Mouse (Mus musculus) forebrain, embryonic 14.5 days (tissue): ENCODE results near the gene Olfr961. TPM values are rescaled to one million over a fixed set of nuclear protein-coding genes. Genes with fewer than 3 reads are reported as not detected.

ENCODE experiments used
- ATAC-seq: fragments of 200-750 bp; cut with Nextera tagmentation; 2 replicates; pipeline ENCODE4 v1.8.0; 2017; ENCODE audit warnings: mild to moderate bottlenecking, moderate library complexity
- DNase-seq: peaks from one replicate; pipeline ENCODE4 v3.0.0-alpha.2; 2015; ENCODE audit warnings: low spot score
- H3K27ac ChIP-seq: fragments of 300-500 bp; sonication (generic); 2 replicates; pipeline ENCODE4 v1.5.1; 2014; ENCODE audit warnings: low read depth, mild to moderate bottlenecking, control low read depth, low read length, moderate library complexity
- H3K27me3 ChIP-seq: fragments of 300-500 bp; sonication (generic); replicated peaks from 2 replicates; pipeline ENCODE4 v1.6.1; 2014; ENCODE audit warnings: low read length, control low read depth, mixed read lengths; ENCODE audit not compliant: control insufficient read depth, insufficient read depth
- H3K36me3 ChIP-seq: fragments of 300-500 bp; sonication (generic); 2 replicates; pipeline ENCODE4 v1.6.1; 2014; ENCODE audit warnings: low read length, control low read depth; ENCODE audit not compliant: control insufficient read depth, insufficient read depth
- H3K4me1 ChIP-seq: fragments of 300-500 bp; sonication (generic); 2 replicates; pipeline ENCODE4 v1.6.1; 2014; ENCODE audit warnings: antibody characterized with exemption, low read length, control low read depth; ENCODE audit not compliant: control insufficient read depth, insufficient read depth
- H3K4me2 ChIP-seq: fragments of 300-500 bp; sonication (generic); 2 replicates; pipeline ENCODE4 v1.6.1; 2014; ENCODE audit warnings: mild to moderate bottlenecking, control low read depth, low read length
- H3K4me3 ChIP-seq: fragments of 300-500 bp; sonication (generic); 2 replicates; pipeline ENCODE4 v1.5.1; 2014; ENCODE audit warnings: low read depth, low read length, control low read depth
- H3K9ac ChIP-seq: fragments of 300-500 bp; sonication (generic); 2 replicates; pipeline ENCODE4 v1.6.1; 2014; ENCODE audit warnings: mild to moderate bottlenecking, low read length, control low read depth, moderate library complexity
- H3K9me3 ChIP-seq: fragments of 300-500 bp; sonication (generic); replicated peaks from 2 replicates; pipeline ENCODE4 v1.6.1; 2016; ENCODE audit warnings: low read length, control low read depth, mixed read lengths; ENCODE audit not compliant: control insufficient read depth
- WGBS: fragments of 180-500 bp; shearing (Covaris S2); extraction: QIAGEN DNeasy Blood & Tissue Kit; methylation state at CpG from one replicate; pipeline ENCODE4 v1.1.7; 2014; 5-methylcytosine and 5-hydroxymethylcytosine counted together
- polyA plus RNA-seq: library from polyadenylated mRNA; unstranded; fragments of >200 nt; fragmentation: Nextera tagmentation; extraction: Ambion mirVana; gene quantifications from 2 replicates; pipeline ENCODE4 v1.2.1, GENCODE M21; 2014

Gene Olfr961
- polyA plus RNA-seq, 1 experiment from 2014 or later: not detected

DNA sequence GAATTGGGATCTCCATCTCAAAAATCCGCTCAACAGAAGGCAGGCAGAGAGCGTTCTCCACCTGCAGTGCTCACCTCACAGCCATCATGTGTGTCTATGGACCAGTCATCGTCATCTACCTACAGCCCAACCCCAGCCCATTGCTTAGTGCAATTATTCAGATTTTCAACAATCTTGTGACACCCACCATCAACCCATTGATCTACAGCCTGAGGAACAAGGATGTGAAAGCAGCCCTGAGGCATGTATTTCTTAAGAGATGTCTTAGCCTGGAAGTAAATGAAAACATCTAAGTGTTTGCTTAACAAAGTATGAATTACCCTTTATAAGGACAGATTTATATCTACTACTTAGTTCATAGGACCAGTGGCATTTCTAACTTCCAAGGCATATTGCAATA lies 21.1 kb upstream of the Olfr961 start:
- Histone ChIP-seq H3K9me3 (no peaks in the 10 kb centered on the region), H3K36me3 (no peaks in the 10 kb centered on the region), H3K27ac (no peak overlapping the region), H3K4me3 (no peak overlapping the region), H3K9ac (no peak overlapping the region), H3K27me3 (no peaks in the 10 kb centered on the region), H3K4me1 (no peaks in the 10 kb centered on the region), H3K4me2 (no peak overlapping the region)
- DNase-seq (no peak), ATAC-seq (no peak)
- 91% methylated on average over 3 of the region's 3 CpGs for WGBS

DNA sequence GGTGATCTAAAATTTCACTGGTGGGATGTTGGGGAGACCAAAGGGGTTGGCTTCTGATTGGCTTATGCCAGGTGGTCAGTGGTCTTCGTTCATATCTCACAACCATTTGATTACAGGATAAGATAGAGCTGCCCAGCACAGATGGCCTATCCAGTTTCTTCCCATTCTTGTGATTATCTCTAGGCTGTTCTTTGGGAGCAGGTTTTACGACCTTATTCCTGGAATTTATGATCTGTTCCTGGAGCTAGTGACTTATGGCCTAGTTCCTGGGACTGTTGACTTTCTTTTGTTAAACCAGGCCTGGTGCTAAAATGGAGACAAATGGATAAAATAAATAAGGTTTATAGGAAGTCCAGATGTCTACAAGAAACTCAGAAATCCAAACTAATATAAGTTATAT lies 20.2 kb upstream of the Olfr961 start:
- ATAC-seq (no peak), DNase-seq (no peak)
- no peaks in the 10 kb centered on the region for H3K27me3 ChIP-seq
- H3K9me3 ChIP-seq: no peaks in the 10 kb centered on the region
- 83% methylated on average over 2 of the region's 2 CpGs for WGBS
- H3K36me3 ChIP-seq: no peaks in the 10 kb centered on the region
- no peaks in the 10 kb centered on the region for H3K4me1 ChIP-seq
- no peak overlapping the region for H3K4me2 ChIP-seq
- H3K27ac ChIP-seq: no peak overlapping the region
- H3K9ac ChIP-seq: no peak overlapping the region
- H3K4me3 ChIP-seq: no peak overlapping the region

DNA sequence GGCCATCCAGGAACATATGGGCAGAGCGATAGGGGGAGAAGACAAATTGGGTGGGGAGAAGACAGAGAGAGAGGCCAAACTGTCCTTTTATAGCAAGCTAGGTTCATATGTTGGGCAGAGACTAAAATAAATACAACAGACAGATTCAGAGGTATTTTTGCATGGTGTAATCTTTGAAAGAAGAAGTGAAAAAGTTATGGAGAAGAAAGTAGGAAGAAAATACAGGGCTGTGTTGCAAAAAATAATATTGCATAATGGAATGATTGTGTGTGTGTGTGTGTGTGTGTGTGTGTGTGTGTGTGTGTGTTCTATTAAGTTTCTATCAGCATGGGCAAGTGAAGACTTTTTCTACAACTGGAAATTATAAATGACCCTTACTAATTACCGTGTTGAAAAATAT lies 15.8 kb upstream of the Olfr961 start:
- ATAC-seq (no peak), DNase-seq (no peak)
- 92% methylated on average over 2 of the region's 2 CpGs for WGBS
- H3K4me2 ChIP-seq: no peak overlapping the region
- no peak overlapping the region for H3K4me3 ChIP-seq
- H3K4me1 ChIP-seq: no peaks in the 10 kb centered on the region
- H3K27ac ChIP-seq: no peak overlapping the region
- no peaks in the 10 kb centered on the region for H3K36me3 ChIP-seq
- no peaks in the 10 kb centered on the region for H3K27me3 ChIP-seq
- H3K9me3 ChIP-seq: no peaks in the 10 kb centered on the region
- no peak overlapping the region for H3K9ac ChIP-seq

- Histone ChIP-seq H3K4me3 (no peak overlapping the region), H3K9ac (no peak overlapping the region), H3K4me1 (no peaks in the 10 kb centered on the region), H3K27ac (no peak overlapping the region), H3K4me2 (no peak overlapping the region), H3K27me3 (no peaks in the 10 kb centered on the region), H3K36me3 (no peaks in the 10 kb centered on the region), H3K9me3 (no peaks in the 10 kb centered on the region)
- 42% methylated on average over 4 of the region's 4 CpGs for WGBS
- ATAC-seq (no peak), DNase-seq (peak; percentile 66)
Observed at GRCm38 (mm10) chr9:39633913-39634594, 10.8 kb upstream of the Olfr961 start.

DNA sequence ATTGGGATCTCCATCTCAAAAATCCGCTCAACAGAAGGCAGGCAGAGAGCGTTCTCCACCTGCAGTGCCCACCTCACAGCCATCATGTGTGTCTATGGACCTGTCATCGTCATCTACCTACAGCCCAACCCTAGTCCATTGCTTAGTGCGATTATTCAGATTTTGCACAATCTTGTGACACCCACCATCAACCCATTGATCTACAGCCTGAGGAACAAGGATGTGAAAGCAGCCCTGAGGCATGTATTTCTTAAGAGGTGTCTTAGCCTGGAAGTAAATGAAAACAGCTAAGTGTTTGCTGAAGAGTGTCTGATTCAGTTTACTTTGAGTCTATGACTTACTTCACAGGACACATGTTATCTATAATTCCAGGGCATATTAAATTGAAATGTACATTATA lies 2.5 kb downstream of the Olfr961 start:
- ATAC-seq: no peak
- no peaks in the 10 kb centered on the region for H3K27me3 ChIP-seq
- H3K4me1 ChIP-seq: no peaks in the 10 kb centered on the region
- no peak overlapping the region for H3K9ac ChIP-seq
- no peak overlapping the region for H3K27ac ChIP-seq
- H3K9me3 ChIP-seq: no peaks in the 10 kb centered on the region
- H3K36me3 ChIP-seq: no peaks in the 10 kb centered on the region
- no peak overlapping the region for H3K4me3 ChIP-seq
- WGBS: 90% methylated on average over 4 of the region's 4 CpGs
- H3K4me2 ChIP-seq: no peak overlapping the region
- no peak for DNase-seq

GRCm38 (mm10) chr9:39654756-39655396 lies 10.0 kb downstream of the Olfr961 start:
- H3K4me2 ChIP-seq: no peak overlapping the region
- H3K36me3 ChIP-seq: no peaks in the 10 kb centered on the region
- ATAC-seq (no peak), DNase-seq (peak; percentile 56)
- no peaks in the 10 kb centered on the region for H3K9me3 ChIP-seq
- H3K27me3 ChIP-seq: no peaks in the 10 kb centered on the region
- H3K9ac ChIP-seq: no peak overlapping the region
- WGBS: 72% methylated on average over 6 of the region's 6 CpGs
- no peak overlapping the region for H3K27ac ChIP-seq
- no peak overlapping the region for H3K4me3 ChIP-seq
- H3K4me1 ChIP-seq: no peaks in the 10 kb centered on the region

DNA sequence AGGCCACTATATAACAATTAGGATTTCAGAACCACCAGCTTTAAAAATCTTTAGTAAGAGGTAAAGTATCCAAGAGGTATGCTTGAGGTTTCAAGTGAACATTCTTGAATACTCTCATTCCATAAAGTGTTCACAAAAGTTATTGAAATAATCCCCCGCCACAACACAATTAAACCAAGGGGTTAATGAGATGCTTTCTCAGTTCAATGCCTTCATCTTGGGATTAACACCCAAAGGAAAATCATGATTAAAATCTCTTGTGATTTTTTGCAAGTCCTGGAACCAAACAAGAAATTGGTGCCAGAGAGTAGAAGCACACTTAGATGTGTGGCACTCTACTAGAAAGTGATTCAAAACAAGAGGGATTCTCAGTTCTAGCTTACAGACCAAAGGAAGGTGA lies 22.0 kb downstream of the Olfr961 start, which contains the start of gene Olfr963:
Gene Olfr963 (plus strand): TSS at position 301 of the 400 bp plus-strand sequence.
- DNase-seq: no peak
- no peaks in the 10 kb centered on the region for H3K36me3 ChIP-seq
- H3K27ac ChIP-seq: no peak within 1 kb of the TSS
- 90% methylated on average over 1 of the region's 1 CpGs for WGBS
- H3K4me1 ChIP-seq: no peaks in the 10 kb centered on the region
- no peaks in the 10 kb centered on the region for H3K9me3 ChIP-seq
- no peak within 1 kb of the TSS for H3K4me2 ChIP-seq
- H3K27me3 ChIP-seq: no peaks in the 10 kb centered on the region
- H3K9ac ChIP-seq: no peak within 1 kb of the TSS
- no peak within 1 kb of the TSS for H3K4me3 ChIP-seq
- no peak for ATAC-seq

- WGBS: 78% methylated on average over 2 of the region's 2 CpGs
- no peak overlapping the region for H3K4me3 ChIP-seq
Observed at GRCm38 (mm10) chr9:39669723-39670122, 24.8 kb downstream of the Olfr961 start.

GRCm38 (mm10) chr9:39674820-39675219 lies 29.9 kb downstream of the Olfr961 start:
- Histone ChIP-seq H3K4me1 (no peaks in the 10 kb centered on the region), H3K4me2 (no peak overlapping the region), H3K9me3 (no peaks in the 10 kb centered on the region), H3K36me3 (no peaks in the 10 kb centered on the region), H3K4me3 (no peak overlapping the region), H3K9ac (no peak overlapping the region), H3K27me3 (no peaks in the 10 kb centered on the region), H3K27ac (no peak overlapping the region)
- DNase-seq (no peak), ATAC-seq (no peak)
- WGBS: 69% methylated on average over 2 of the region's 2 CpGs

More at GRCm38 (mm10) chr9:39669723-39670122, 24.8 kb downstream of the Olfr961 start:
- Histone ChIP-seq H3K9me3 (no peaks in the 10 kb centered on the region), H3K36me3 (no peaks in the 10 kb centered on the region), H3K27me3 (no peaks in the 10 kb centered on the region), H3K4me2 (no peak overlapping the region), H3K4me1 (no peaks in the 10 kb centered on the region), H3K27ac (no peak overlapping the region), H3K9ac (no peak overlapping the region)
- ATAC-seq: no peak
- no peak for DNase-seq
